Mouse (Mus musculus) gastrocnemius, postnatal 25 days (tissue): ENCODE data around the gene Dok3. TPM values are rescaled to one million over a fixed set of nuclear protein-coding genes. Genes with fewer than 3 reads are reported as not detected.
A peak's percentile ranks its signal among the peaks of the same experiment; 100 is the strongest.

Experiments used
- DNase-seq: peaks from one replicate; pipeline ENCODE4 v3.0.0; 2022
- total RNA-seq, 2 experiments: library from RNA; stranded (reverse); gene quantifications; 1 replicate in 1 of 2; 2 replicates in 1 of 2; pipeline ENCODE4 v1.2.3; 2021

Gene Dok3
- total RNA-seq, 2 experiments from 2014 or later = 1.00 to 1.0 TPM

DNA sequence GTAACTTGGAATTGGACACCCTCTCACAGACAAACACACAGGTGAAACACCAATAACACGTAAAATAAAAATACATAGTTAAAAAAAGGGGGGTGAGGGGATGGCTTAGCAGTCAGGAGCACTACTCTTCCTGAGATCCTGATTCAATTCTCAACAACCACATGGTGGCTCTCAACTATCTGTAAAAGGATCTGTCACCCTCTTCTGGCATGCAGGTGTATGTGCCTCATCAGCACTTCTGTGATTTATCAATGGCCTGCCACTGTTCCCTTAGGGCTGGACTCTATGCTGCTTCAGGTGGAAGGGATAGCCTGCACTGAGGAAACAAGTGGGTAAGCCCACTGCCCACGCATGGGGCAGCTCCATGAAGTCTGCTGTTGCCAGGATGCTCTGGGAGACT is 11.8 kb upstream of the Dok3 start:
- no peak for DNase-seq

DNA sequence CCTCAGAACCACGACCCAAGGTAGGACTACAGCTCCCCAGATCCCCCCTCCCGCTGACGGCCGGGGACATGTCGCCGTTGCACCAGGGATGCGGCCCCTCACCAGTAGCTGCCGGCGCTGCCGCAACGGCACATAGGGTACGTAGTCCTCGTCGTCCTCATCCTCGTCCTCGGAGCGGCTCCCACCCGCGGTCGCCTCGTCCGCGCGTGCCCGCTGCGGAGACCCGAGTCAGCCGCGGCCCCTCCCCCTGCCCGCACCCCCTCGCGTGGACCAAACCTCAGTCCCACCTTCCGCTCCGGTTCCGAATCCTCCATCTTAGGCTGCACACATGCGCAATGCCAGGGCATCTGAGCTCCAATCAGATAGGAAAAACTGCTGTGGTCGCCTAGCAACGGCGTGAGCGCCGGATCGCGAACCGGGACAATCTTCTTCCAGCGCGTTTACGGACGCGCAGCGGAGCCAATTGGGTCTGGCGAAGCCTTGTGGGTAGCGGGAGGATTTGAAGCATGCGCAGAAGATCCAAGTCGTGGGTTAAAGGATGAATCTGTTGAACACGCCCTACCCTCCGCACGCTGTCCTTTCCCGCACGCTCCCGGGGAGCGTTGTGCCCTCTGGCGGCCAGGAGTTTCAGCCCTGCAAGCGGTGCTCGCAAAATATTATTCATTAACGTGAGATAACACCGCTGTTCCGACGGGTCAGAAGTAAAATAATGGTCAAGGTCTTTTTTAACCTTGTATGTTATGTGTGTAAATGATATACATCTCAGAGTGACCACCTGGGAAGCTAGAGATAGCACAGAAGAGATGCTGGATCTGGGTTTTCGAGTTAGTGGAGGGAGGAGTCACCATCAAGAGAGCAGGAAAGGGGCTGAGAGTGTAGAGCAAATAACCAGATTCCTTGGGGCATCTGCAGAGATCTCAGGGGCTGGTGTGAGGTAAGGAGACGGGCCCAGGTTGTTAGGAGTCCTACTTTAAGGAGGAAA is 7.4 kb upstream of the Dok3 start, which contains the start of gene Ddx41:
TSS of gene Ddx41 (minus strand) at position 465 of the 982 bp plus-strand sequence.
- peak; percentile 100 for DNase-seq

DNA sequence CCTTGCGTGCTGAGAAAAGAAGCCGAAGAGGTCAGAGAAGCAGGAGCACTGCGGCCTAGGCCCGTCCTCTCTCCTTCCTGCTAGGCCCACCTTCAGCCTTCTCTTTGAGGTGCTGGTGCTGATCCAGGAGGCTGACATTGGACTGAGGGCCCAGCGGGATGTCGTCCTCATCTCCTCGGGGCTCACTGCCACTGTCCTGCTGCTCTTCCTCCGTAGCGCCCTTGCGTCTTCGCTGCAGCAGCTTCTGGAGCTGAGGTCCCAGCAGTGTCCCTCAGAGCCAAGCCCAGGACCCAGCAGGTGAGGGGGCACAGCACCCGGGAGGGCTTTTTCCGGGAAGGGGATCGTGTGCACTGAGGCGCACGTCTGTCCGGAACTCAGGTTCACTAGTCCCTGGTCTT is 6.7 kb upstream of the Dok3 start:
- DNase-seq = no peak

DNA sequence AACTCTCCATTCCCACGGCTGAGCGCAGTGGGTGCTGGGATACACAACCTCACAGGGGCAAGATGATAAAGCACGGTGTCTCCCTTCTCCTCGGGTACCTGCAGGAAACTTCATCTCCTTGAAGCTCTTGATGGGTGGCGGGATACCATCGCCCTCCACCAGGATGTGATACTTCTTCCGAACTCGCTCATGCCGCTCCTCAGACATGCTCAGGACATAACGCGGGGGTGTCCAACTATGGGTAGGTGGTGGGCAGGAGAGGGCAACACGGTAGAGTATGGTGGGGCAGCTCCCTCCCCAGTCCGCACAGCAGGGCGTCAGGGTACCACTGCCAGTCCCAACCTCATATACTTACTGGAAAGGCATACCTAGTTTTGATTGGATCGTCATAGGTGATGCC is 6.1 kb upstream of the Dok3 start:
- DNase-seq = no peak

DNA sequence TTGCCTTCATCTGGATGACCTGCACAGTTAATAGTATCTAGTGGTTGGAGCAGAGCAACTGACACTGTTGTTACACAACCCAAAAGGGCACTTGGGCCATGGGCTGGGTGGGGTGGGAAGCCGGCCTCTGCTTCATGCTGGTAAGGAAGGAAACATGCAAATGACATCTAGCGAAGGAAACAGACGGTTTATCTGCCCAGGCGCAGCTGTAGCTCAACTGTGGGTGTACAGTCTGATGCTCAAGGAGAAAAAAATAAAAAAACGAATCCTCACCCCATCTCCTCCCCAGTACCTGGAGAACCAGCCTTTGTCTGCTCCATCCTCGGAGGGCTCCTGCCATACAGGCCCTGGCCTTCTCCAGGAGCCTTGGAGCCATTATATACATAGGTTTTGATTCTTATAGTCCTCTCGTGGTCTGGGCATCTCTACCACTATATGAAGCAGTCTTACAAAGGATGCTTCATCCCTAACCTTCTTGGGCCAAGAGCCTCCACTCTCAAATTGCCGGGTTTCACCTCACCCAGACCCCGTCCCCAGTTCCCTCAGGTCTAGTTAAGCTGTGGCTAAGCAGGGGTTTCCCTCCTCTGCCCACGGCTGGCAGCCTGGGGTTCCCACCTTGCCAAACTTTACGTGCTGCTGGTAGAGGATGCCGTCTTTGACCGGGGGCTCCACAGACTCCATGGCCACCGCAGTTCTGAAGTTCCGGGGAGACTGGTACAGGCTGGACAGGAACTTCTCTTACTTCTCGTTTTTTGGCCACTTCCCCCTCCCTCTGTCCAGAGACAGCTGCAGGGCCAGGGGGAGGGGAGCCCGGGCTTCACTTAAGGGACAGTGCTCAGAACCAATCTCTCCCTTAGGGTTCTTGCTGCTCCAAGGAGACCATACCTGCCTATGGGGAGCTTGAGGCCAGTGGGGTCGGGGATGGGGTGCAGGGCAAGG is 993 bp downstream of the Dok3 start:
- no peak for DNase-seq

DNA sequence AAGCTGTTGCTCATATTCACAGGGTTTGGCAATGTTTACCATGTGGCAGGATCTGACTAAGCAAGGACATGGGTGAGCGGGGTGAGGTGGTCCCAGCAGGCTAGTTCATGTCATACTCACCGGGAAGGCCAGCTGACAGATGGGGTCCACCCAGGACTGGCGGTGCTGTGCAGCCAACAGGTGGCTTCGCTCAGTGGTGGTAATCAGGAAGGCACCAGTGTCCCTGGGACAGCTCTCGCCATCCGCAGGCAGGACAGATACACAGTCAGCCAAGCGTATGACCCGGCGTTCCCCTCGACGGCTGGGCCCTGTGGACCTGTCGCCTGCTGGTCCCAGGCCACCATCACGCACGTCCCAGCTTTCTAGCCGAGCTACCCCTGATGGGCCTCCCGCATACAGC is 1.9 kb downstream of the Dok3 start:
- DNase-seq = no peak

DNA sequence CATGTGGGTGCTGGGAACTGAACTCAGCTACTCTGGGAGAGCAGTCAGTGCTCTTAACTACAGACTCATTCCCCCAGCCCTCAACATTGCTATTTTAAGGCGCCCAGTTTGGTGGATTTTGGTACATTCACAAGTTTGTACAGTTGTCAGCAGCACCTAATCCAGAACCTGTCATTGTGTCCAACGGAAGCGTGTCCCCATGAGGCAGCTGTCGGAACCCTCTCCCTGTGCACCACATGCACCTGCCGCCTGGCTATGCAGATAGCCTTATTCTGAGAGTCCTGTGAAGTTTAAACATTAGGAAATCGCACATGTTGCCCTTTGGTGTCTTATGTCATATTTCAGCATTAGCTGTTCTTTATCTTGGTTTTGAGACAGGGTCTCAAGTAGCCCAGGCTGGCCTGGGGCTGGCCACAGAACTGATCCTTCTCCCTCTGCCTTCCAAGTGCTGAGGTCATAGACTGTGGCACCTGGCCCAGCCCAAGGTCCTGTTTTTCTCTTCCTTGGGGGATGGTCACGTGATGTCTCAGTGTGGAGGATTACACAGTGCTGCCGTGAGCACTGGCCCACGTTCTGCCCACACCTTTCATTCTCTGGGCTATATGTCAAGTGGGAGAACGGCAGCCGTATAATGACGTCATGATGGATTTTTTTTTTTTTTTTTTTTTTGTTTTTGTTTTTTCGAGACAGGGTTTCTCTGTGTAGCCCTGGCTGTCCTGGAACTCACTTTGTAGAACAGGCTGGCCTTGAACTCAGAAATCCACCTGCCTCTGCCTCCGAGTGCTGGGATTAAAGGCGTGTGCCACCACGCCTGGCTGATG is 3.2 kb downstream of the Dok3 start:
- no peak for DNase-seq

DNA sequence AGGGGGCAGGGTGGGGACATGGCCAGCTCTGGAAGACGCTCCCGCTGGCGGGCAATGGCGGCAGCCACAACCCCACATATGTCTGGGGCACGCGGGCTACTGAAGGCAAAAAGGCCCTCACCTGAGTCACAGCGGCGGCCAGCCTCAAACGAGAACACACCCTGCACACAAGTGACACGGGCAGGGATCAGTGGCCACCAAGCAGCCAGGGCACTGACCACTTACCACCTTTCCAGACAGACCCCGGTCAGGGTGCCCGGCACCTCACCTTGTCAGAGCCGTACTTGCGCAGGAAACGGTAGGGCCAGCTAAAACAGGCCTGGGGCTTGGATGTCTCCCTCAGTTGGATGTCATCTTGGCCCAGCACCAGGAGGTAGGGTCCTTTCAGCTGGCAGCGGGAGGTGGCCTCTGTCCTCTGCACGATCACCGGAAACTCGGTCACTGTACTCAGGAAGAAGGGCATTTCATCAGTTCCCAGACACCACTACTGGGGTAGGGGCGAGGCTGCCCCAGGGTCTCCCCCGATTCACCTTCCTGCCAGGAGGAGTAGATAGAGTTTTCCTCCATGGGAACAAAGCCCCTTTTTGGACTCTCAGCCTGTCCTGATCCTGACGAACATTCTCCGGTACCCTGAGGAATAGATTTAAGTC is 5.0 kb downstream of the Dok3 start:
- no peak for DNase-seq

DNA sequence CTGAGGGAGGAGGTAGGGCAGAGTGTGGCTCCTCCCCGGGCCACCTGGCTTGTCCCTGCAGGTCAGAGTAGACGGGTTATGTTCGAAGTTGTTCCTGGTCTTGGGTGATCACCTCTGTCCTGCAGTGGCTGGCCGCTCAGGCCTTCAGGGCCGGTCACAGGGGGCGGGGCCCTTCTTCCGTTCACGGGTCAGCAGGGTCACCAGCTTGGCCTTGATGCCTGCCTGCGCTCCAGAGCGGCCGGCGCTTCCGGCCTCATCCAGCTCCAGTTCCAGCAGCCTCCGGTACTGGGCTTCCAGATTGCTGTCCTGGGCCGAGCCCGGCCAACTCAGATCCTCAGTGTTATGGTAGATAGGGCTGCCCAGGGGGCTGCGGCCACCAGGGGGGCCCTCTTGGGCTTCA is 5.8 kb downstream of the Dok3 start:
- DNase-seq = no peak

DNA sequence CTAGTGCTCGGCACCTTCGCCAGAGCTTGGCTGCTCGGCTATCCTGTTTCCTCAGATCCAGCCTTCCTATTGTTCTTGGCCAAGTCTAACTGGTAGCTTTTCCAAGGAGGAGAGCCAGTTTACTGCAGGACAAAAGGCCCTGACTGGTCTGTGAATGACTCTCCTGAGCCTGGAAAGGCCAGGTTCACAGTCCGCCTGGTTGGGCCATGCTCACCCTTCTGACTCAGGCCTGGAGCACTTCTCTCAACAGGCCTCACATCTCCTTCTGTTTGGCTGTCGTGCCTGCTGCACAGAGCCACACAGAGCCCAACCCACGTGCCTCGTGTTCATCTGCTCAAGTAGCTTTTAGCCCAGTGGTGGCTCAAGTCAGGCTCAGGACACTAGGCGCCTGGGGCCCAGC is 6.4 kb downstream of the Dok3 start:
- peak; percentile 47 for DNase-seq

DNA sequence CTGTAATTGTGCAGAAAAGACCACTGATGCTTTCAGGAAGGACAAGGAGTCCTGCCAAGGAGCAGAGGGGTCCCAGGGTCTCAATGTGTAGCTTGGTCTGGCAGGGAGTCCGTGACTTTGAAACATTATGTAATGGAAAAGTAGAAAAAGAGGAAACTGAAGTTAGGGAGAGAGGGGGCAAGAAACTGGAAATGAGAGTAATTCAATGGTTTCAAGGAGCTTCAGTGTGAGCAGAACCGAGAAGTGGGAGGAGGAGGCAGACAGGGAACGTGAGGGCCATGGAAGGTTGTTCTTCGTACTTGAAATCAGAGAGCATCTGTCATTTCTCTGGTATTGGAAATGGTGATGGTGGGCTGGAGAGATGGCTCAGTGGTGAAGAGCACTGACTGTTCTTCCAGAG is 9.5 kb downstream of the Dok3 start:
- DNase-seq = no peak

DNA sequence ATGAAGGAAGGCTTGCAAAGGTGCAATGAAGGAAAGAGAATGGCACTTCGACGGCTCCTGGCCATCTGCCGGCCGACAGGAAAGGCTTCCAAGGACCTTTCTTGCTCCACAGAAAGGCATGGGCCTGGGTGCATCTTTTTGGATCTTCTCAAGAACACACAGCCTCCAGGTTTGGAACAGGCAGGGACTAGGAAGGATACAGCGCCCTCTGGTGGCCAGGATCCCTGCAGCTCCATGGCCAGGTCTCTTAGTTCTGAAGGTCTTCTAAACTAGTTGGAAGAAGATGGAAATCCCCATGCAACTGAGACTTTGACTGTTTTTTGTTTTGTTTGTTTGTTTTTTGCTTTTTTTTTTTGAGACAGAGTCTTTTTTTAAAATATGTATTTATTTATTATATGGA is 12.1 kb downstream of the Dok3 start:
- DNase-seq = peak; percentile 68

DNA sequence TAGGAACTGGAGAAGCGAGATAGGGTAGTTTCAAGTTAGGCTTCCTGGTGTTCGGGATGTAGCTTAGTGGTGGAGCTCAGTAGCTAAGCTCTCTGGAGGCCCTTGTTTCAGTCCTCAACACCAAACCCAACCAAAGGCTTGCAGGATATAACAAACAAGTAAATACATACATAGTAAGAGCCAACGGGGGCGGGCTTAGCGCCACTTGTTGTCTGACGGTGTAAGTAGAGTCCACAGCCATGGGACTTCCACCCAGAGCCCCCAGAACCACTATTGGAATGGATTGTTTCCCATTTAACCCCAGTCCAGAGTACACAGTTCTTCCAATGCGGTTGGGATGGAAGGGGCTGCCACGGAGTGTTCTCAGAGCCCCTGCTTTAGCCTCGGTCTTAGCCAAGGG is 15.3 kb downstream of the Dok3 start:
- DNase-seq = no peak

DNA sequence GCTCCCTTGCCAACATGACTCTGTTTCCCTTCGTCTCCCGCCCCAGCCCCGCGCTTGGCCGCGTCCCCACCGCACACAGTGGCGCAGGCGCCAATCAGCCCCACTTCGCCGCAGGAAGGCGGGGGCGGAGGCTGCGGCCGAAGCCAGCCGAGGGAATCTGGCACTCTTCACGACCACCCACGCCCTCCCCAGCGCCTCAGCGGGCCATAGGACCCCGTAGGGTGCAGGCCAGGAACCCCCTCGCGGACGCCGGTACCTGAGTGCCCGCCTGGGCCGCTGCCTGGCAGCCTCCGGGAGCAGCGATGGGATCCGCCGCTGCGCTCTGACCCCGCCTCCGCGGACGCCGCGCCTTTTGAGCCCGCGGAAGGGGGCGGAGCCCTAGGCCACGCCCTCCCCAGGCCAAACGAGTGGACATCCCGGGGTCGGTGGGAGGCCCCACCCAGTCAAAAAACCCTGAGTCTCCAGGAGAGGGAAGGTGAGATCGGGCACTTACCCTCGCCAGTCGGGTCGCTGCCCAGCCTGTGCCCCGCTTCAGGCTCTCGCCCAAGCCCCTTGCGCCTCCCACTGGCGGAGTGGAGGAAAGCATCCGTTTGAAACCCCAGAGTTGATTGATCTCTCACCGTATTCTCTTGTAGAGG is 15.9 kb downstream of the Dok3 start, which contains the start of gene Pdlim7:
TSS of gene Pdlim7 (minus strand) at position 566 of the 638 bp plus-strand sequence.
- DNase-seq = peak; percentile 93

DNA sequence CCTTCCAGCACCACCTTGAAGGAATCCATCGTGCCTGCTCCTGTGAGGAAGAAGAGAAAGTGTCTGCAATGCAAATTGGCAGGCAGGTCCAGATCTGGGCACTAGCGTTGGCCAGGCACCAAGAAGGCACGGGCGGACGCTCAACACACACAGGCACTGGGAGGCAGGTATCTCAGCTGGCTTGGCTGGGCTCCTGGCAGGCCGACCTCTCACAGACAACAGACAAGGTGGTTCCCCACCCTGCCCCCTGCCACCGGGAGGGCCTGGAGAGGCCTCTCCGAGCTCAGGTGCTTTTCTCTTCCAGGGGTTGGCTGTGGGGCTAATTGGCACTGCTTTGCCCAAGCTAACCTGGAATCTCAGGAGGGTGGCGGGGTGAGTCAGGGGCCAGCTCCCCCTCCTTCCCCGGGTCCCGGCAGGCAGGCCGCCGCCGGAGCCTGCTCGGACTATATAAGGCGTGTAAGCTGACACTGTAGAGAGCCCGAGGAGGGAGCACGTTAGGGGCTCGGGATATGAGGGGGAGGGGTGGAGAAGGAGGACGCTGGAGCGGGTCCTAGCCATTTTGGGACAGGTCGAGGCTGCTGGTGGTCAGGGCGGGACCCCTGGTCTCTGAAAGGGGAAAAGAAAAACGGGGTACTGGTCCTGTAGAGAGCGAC is 16.6 kb downstream of the Dok3 start:
- DNase-seq = peak; percentile 82

DNA sequence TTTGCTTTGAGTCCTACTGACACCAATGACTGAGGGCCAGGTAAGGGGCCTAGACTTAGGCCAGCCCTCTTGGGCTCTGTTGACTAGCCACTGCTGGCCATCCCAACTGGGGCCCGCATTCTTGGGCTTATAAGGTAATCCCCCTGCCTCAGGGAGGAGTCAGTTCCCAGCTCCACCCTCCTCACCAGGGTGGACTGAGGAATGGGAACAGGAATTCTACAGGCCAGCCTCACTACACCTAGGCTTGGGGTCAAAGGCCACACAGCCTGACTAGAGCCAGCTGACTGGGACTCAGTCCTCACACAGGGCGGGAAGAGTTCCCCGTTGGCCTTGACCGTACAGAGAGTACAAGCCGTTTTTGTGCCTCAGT is 17.6 kb downstream of the Dok3 start:
- DNase-seq = no peak

DNA sequence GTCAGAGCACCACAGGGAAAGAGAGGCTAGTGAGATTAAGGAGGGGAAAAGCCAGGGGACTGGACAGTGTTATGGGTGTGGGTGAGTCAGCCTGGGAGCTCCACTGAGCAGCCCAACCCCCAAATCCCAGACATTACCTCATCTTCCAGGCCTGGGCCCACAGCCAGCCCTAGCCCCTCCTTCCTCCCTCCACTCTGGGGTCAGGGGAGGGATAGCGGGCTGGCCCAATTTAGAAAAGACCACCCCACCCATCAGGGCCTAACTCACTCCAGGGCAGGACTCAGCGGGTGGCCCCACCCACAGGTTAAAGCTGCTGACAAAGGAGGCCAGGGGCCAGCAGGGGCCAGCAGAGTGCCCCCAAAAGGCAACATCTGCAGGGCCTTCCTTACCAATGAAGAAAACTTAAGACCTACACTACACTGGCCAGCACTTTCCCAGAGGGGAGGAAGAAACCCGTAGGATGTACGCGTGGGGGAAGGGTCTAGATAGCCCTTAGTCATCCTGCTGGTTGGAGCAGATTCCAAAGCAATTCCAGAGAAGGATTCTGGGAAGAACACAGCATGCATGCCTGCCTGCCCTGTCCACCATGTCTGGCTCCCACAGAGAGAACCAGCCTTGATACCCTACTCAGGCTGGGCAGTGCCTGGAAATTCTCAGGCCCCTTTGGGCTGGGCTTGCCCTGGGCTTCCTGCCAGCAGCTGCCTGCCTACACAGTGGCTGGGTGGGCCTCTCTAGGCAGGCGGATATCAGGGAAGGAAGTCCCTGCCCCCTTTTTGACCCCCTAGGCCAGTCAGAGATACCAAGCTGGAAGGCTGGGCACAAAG is 18.2 kb downstream of the Dok3 start:
- DNase-seq = peak; percentile 90

DNA sequence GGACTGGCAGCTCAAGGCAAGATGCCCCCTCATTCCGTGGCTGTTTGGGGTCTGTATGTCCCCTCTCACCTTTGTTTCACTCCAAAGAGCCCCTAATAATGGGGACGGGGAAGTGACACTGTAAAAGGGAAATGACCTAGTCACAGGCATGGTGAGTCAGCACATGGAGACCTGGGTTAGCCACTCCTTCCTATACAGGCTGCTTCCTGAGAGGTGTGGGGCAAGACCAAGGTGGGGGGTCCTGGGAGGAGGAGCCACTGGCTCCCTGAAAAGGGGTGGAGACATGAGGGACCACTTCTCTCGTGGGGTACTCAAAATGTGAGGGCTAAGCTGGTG is 18.8 kb downstream of the Dok3 start:
- DNase-seq = no peak

DNA sequence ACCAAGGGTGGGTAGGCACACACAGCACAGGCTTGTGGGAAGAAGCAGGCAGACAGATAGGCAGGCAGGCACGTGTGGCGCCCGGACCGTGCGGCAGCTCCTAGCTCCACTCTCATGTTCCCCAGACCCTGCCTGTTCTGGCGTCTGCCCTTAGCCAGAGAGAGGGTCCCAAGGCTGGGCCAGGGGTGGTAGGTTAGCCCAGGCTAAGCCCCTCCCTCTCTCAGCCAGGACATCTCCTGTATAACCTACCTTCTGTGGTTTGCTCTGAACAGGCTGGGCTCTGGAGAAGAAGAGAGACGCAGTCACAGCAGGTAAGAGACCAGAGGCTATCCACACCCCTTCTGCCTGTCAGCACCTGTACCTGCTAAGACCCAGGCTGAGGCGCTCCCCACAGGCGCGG is 20.6 kb downstream of the Dok3 start:
- DNase-seq = no peak

DNA sequence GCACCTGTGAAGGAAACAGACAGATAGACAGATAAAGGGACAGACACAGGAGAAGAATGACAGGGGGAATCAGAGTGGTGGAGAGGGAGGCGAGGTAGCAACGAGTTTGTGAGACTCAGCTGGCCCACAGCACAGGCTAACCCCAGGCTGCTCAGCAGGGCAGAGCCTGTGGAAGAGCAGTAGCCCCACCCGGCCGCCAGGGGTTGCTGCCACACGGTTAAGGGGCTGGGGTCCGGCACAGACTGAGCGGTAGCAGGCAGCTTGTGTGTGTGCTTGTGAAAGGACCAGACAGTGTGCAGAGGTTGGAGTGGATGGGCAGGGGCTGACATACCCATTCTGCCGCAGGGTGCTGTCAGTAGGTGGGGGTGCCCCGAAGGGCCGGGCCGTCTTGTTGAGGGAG is 21.2 kb downstream of the Dok3 start:
- DNase-seq = no peak
